Mouse (Mus musculus): ENCODE measurements around the gene Mmgt2. TPM values are rescaled to one million over a fixed set of nuclear protein-coding genes. Genes with fewer than 3 reads are reported as not detected.
A peak's percentile ranks its signal among the peaks of the same experiment; 100 is the strongest.

Mmgt2 gene
- total RNA-seq, 2 experiments from 2014 or later = 23.2 to 28.2 TPM

- DNase-seq = no peak
Observed at GRCm38 (mm10) chr11:62706141-62706540, 57.7 kb downstream of the Mmgt2 start.

- no peak for DNase-seq
Observed at GRCm38 (mm10) chr11:62708252-62708651, 59.8 kb downstream of the Mmgt2 start.

DNA sequence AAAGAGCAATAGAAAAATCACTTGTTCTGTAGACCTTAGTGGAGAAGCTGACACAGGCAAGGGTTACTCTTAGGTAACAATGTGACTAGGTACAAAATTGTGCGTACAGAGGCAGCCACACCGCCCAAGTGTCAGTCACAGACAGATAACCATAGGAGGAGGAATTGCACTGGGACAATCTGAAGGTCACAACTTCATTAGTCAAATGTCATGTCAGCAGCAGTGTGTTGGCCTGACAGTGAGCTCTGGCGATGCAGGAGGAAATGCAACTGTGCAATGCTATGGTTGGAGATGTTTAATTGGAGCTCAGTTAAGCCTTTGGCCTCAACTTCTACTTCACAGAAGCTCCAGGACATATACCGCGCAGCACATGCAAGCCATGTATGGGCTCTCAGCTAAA, 62.2 kb downstream of the Mmgt2 start:
- peak; percentile 10 for DNase-seq

Other genes with a start within 250 kb of the Mmgt2 start
- 1 to 10 TPM; 7.2 to 8.1 TPM for gene Pigl, start 190.2 kb upstream of the Mmgt2 start, total RNA-seq (2021)
- gene Ncor1, start 190.1 kb upstream of the Mmgt2 start, total RNA-seq (2021) = 100 to 1,000 TPM; 157 to 180 TPM
- gene Cenpv, start 109.4 kb upstream of the Mmgt2 start, total RNA-seq (2021) = 10 to 100 TPM; 40.0 to 48.8 TPM
- gene Ubb, start 97.5 kb upstream of the Mmgt2 start, total RNA-seq (2021) = 1,000 to 10,000 TPM; 1,093 to 1,186 TPM
- 1 to 10 TPM; 5.0 to 5.6 TPM for gene Trpv2, start 74.2 kb upstream of the Mmgt2 start, total RNA-seq (2021)
- 10 to 100 TPM; 28.1 to 29.6 TPM for gene Lrrc75a, start 141 bp upstream of the Mmgt2 start, total RNA-seq (2021)
- gene Zfp287, start 83.2 kb downstream of the Mmgt2 start, total RNA-seq (2021) = 1 to 10 TPM; 3.6 to 5.5 TPM
- not detected for gene Gm10428, start 104.4 kb downstream of the Mmgt2 start, total RNA-seq (2021)
- 1 to 10 TPM; 3.4 to 5.2 TPM for gene Zfp286, start 140.8 kb downstream of the Mmgt2 start, total RNA-seq (2021)
- gene Trim16, start 171.6 kb downstream of the Mmgt2 start, total RNA-seq (2021) = 10 to 100 TPM; 14.9 to 19.1 TPM
- under 1 TPM; 0.94 to 0.99 TPM for gene Fbxw10, start 198.4 kb downstream of the Mmgt2 start, total RNA-seq (2021)
- 10 to 100 TPM; 34.5 to 35.9 TPM for gene Tvp23b, start 230.8 kb downstream of the Mmgt2 start, total RNA-seq (2021)

Data from adrenal gland, postnatal 10 days (tissue).